Mouse (Mus musculus) thymus, postnatal 0 days (tissue): ENCODE data around the gene Tgfbr3. TPM values are rescaled to one million over a fixed set of nuclear protein-coding genes. Genes with fewer than 3 reads are reported as not detected.

Experiments
- DNase-seq: peaks from one replicate; pipeline ENCODE4 v3.0.0-alpha.2; 2015; ENCODE audit warnings: low spot score
- polyA plus RNA-seq: library from polyadenylated mRNA; unstranded; fragments of >200 nt; fragmentation: Nextera tagmentation; extraction: Ambion mirVana; gene quantifications from 2 replicates; pipeline ENCODE4 v1.2.1, GENCODE M21; 2015

Gene Tgfbr3
- polyA plus RNA-seq: 10.1 and 11.5 TPM in 2 replicates

DNA sequence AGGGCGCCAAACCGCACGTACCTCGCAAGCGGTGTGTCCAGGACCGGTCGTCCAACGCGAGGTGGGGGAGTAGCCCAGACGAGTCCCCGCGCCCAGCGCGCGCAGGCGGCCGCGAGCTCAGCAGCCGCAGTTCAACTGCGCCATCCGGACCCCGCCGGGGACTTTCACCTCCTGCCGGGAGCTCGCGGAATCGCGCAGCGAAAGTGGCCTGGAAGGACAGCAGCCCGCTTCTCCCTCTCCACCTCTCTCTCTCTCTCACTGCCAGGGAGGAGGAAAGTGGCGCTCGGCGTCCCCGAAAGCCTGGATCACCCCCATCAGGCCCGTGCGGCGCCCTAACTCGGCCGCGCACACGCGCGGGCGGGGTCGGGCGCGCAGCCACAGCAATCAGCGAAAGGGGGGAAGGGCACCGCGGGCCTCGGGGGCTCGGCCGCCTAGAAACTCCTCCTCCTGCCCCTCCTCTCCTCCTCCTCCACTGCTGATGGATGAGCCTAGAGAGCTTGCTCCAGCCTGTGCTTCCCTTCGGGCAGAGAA, at the start of gene Tgfbr3:
Tgfbr3 (minus strand) TSS at position 396 of the 531 bp plus-strand sequence.
- DNase-seq: peak; percentile 75

DNA sequence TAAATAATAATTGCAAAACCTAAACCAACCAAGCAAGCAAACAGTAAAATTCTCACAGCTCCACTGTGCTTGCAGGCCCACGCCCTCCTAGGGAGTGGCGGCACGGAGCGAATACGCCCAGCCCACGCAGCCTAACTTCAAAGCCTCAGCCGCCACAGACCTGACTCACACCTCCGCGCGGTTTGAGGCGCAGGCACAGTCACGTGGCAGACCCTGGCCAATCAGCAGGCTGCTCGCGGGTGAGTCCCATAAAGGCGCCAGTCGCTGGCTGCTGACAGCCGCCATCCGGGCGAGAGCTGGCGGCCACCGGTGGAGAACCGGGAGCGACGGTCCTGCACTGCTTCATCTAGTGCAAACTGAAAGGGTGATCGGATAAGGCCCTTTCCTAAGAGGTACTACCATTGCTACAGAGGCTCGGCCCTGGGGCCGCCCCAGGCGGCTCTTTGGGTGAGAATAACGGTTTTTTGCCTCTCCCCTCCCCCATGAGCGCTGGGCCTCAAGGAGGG, 41.5 kb upstream of the Tgfbr3 start, which contains the start of gene Brdt:
Brdt (plus strand) TSS at position 244 of the 506 bp plus-strand sequence.
- no peak for DNase-seq

DNA sequence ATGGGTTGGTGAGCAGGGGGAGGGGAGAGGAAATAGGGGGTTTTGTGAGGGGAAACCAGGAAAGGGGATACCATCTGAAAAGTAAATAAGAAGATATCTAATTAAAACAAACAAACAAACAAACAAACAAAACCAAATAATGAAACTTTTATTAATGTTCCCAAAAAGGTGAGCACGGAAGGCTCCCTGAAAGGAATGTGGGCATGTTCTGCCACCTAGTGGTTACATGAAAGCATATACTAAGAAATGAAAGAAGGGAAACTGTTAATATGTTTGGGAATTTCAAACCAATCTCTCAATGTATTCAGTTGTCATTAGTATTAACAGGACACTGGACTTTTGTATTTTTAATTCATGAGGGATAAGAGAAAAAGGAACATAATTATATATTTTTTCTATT, 31.3 kb upstream of the Tgfbr3 start:
- DNase-seq: peak; percentile 34

DNA sequence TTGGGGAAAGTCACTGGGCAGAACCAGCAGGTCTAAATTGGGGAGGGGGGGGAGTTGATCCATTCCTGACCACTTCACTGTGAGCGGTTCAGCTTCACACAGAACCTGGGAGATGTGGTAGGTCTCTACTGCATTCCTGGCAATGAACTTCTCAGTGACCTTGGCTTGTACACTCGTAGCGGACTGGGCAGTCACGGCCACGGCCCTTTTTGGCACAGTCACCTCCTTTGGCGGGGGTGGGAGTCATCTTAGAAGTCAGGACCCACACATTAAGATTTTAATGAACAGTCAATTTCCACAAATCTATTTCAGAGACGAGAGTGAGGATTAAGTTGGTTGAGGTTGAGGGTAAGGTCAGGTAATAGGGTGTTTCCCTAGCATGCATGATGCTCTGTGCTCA, 27.7 kb upstream of the Tgfbr3 start:
- no peak for DNase-seq

DNA sequence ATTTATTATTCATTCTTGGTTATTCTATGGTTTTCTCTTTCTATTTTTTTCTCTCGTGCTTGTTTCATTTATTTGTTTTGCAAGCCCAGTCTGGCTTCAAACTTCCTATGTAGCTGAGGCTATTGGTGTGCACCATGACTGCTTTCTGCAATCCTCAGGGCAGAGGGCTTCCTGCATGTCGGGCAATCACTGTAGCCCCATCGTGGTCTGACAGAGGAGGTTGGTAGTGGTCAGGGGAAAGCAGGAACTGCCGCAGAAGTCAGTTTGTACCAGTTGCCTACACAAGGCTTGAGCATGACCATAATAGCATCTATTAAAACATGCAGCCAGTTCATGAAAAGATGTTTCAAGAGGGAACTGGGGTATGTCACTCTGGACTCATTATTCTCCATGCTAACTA, 18.0 kb upstream of the Tgfbr3 start:
- no peak for DNase-seq

DNA sequence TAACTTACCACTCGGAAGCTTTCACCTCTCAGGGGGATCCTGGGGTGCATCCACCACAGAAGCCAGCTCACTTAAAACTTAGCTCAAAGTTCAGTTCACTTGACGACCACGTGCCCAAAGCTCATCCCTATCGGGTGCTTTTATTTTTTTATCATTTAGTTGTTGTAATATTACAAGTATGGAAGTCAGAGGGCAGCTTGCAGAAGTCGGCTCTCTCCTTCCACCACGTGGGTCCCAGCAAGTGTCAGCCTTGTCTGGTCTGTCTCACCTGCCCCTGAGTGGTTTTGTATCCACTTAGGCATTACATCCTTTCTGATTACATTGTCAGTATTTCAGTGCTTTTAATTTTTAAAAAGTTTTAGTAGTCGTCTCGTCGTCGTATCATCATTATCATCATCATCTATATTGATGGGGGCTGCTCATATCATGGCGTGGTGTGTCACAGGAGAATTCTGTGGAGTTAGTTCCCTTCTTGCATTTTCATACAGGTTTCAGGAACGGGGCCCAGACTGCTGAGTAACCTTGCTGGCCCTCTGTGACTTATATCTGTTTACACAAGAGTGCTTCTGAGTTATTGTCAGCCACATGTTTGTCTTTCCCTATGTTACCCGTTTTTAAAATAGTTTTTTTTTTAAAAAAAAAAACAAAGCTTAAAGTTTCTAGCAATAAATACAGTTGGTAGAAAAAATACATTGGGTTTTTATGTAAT, 14.8 kb upstream of the Tgfbr3 start:
- no peak for DNase-seq

DNA sequence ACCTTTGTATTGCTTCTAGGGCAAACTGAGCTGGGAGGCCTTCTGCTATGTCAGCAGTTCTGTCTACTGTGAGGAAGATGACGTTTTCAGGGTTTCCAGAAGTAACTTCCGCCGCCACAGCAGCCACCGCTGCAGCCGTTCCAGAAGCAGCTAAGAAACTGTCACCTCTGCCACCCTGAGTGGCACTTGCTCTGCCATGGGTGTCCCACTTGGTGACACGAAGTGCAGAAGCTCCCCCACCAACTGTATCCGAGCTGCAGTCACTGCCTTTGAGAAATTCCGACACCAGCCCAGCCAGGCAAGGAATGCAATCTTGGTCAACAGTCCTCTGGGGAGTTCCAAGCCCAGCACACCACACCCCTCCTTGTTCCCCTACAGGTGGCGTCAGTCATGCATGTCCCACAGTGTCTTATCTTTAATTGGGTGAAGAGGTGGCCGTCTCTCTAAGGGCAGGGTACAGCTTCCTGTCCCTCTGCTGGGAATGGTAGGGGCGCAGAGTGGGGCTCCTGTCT, 14.0 kb upstream of the Tgfbr3 start:
- DNase-seq: peak; percentile 63

DNA sequence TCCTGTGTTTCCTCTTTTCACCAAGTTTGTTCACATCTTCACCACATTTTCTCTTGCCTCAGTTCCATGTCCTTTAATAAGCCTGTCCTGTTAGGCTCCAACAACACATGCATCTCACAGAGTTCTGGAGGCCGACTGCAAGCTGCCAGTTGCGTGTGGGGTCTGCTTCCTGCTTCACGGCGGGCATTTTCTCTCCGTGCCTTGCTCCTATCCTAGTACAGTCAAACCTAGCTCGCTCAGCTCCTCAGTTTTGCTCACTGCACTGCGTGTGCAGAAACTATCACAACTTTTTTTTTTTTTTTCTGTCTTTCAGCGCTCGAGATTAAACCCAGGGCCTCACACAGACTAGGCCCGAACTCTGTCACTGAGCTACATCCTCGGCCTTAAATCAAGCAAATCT, 9.4 kb upstream of the Tgfbr3 start:
- DNase-seq: no peak

DNA sequence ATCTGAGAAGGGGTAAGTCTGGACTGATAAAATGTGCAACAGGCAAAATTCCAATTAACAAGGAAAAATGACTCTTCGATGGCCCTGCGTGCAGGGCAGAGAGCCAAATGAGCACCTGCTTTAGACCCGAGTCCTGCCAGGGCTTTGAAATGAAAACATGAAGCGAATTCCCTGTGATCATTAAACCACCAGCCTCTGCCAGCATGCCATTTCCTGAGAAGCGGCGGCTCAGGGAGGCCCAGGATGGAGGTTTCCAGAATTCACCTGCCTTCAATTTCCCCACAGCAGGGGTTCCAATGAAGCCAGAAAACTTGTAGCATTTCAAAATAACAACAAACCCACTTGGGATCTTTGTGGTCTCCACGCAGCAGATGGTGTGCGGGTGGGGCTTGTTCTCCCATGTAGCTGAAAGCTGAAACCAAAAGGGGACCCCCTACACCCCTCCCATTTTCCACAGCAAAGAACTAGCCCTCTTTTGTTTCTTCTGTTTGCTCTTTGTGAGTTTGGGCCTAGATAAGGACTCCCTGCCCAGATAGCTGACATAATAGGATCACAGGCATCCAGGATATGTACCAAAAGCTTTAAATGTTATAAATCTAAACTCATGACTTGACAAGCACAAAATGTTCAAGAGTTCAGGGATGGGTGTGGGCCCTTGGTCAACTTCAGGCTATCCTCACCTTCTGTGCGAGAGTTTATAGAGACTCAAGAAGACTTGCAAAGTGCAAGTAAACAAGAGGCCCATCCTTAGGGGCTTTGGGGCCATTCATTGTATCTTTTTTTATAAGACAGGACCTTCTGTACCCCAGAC, 7.3 kb upstream of the Tgfbr3 start:
- no peak for DNase-seq

DNA sequence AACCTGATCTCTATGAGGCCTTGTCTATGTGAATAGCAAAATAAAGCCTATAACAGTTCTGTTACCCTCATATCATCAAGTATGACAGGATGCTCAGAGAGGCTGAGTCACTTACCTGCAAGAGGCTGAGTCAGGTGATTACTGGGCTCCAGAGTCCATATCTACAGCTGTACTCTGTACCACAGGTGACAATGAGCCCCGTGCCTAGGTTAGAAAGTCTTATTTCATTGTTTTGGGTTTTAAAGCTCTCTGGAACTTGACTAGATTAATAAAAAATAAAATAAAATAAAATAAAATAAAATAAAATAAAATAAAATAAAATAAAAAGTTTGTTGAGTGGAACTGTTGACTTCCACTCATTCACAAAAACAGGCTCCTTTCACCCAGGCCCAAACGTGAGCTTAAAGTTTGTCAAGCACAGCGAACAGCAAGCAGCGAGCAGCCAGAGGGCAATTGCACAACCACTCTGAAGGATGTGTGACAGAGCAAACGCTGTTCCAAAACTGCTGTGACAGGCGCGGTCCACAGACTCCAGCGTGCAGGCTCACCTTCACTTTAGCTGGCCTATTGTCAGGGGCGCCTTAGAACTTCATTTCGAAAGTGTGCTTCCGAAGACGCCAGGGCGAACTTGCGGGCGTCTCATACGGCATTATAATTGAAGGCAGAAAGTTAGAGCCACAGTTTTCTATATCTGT, 6.5 kb upstream of the Tgfbr3 start:
- no peak for DNase-seq

DNA sequence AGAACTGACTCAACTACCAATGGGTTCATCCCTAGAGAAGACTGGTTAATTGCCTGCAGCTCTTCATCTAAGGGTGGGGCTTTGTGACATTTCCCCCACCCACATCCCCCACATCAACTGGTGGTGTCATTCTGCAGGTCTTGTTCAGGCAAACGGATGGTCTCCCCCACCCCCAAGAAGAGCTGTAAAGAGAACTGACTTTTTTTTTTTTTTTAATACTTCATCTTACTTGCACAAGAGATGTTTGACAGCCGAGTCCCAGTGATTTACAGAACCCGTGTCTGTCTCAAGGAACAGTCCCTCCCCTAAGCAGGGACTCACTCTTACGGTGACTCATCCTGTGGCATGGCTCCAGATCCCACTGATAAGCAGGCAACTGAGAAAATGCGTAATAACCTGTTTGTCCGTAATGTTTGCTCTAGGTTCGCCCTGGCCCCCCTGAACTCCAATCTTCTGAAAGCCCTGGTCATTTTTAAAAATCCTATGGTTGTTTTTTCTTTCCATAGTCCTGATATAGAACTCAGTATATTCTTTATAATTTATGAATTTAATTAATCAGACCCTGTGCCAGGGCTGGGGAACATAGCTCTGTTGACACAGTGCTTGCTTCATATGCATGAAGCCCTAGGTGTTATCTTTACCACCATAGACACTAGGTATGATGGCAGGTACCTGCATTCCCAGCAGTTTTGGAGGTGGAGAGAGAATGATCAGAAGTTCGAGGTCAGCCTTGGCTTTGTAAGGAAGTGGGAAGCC, 5.8 kb upstream of the Tgfbr3 start:
- DNase-seq: no peak

DNA sequence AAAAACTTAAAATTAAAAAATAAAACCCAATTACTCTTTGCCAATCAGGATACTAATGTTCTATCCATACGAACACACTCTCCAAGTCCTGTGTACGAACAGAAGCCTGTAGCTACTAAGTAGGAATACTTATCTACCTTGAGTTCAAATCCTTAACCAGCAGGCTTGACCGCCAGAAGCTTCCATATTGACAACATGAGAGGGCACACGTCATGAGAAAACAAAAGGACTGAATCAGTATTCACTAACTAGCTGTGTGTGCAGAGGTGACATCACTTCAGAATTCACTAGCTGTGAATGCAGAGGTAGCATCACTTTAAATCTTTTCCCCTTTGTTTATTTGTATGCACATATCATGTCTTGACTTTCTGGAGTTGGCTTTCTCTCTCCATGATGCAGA, 4.6 kb upstream of the Tgfbr3 start:
- no peak for DNase-seq

DNA sequence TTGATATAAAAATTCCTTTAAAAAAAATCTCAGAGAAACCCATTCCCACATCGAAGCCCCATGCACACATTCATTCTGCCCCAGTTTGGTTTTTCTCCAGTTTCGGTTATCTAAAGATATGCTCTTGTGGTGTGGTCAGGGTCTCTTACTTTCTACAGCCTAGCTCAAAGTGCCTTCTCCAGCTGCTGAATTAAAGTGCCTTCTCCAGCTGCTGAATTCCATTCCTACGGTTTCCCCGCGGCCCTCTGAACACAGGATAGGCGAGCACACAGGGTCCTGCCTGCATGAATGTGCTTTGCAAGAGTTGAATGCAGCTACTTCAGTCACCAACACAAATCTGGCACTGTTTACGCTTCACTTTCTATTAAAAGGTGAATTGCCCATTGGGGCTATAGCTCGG, 557 bp upstream of the Tgfbr3 start:
- no peak for DNase-seq

DNA sequence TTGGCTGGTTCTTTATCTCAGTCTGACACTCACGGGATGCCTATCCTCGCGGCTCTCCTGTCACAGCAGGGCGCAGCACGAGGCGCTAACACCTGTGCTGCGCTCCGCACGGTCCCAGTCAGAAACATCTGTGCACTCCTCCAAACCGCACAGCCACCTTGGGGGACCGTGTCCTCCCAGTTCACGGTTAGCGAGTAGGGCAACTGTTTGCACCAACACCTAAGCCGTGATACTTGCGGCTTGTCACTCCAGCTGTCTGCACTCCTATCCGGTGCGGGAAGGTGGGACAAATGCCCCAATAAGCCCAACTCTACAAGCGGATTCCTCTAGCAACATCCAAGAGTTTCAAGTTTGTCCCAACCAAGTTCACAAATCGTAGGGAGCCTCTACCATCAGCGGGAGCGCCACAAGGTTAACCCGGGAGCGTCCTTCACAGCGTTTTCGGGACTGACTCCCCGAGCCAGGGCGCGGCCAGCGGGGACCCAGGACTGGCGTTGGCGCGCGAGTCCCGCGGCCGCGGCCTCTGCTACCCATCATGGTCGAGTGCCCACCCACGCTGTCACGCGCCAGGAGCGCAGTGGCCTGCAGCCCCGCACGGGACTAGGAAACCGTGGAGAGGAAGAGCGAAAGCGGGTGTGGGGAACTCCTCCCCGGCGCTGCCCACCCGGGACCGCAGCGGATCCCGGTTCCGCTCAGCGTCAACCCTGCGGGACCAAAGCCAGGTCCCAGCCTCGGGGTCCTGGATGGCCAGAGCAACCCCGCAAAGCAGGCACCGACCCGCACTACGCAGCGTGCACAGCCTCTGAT, 799 bp downstream of the Tgfbr3 start:
- DNase-seq: peak; percentile 88

DNA sequence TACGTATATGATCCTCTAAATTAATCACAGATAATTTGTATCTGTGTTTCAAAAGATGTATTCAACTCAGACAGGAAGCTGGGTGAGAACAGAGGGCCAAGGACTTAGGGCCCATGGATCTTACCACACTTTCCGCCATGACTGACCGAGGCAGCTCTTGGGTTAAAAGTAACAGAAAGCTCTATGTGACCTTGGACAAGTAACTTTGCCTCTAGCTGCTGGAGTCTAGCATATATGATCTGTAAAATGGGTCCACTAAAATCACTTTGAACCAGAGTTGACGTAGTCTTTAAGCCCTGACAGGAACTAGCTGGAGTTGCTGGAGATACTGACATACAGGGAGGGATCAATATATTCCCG, 1.5 kb downstream of the Tgfbr3 start:
- no peak for DNase-seq

DNA sequence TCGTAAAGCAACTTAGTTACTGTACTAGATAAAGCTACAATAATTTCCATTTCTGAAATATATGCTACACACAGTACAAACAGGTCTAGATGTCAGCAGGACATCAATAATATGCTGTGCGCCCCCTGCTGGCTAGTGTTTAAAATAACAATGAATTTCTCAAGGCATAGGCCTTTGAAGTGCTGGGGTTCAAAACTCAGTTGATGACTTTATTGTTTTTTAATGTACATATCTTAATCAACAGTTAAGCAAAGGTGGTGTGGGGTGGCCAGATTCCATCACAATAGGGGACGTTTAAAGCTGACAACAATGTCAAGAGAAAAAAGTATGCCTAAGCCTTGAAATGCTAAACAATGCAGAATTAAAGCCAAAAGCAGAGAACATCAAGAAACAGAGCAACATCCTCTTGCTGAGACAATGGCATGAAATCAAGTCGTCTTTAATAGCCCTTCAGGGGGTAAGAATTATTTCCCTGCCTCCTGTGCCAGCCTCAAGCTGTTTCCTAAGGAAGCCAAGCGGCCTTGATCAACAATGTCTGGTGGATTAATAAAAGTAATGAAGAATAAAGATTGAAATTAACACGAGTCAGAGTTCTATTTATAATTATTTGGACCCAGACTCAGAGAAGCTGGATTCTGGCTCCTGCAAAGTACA, 2.0 kb downstream of the Tgfbr3 start:
- peak; percentile 79 for DNase-seq

DNA sequence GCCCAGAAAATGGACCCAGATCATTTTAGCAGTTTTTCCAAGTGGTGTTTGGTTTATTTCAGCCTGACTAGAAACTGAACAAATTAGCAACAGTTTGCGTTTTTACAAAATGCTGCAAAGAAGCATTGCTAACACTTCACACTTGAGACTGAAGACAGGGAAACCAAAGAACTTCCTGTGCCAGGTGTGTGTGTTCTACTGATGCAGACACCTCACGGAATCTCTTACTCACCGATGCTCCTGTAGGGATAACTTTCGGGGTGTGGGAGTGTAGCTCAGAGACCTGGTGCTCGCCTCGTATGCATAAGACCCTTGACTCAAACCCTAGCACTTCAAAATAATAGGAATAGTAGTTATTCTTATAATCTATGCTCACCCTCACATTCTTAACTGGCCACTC, 3.9 kb downstream of the Tgfbr3 start:
- DNase-seq: no peak

DNA sequence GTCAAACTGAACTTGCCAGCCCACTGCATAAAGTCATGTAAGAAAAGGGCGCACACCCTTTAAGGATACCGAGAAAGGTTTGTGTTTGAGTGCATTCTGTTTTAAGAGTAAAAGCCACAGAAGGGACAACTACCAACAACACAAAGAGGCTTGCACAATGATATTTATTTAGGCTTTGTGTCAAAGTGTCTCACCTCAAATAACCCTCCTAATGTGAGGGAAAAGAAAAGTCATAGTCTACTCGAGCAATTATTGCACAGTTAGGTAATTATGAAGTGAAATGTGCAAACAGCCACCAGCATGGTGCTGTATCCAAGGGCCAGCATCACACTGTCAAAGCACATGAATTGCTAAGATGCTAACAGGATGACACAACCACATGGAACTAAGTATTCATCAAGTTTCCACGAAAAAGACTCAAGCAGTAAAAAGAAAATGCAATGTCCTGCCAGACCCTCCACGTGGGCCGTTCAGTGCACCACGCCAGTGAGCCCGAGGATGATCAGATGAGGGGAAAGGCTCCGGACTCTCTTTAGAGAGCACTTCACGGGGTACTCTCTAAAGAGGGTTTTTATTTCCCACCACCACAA, 5.4 kb downstream of the Tgfbr3 start:
- DNase-seq: no peak
